Mouse (Mus musculus): ENCODE data around the gene Ogfod3.

Ogfod3 gene

GRCm38 (mm10) chr11:121199851-121200250 is 4.7 kb downstream of the Ogfod3 start:
- DNase-seq (ENCODE audit: low spot score) = no peak

GRCm38 (mm10) chr11:121198622-121199021 is 5.9 kb downstream of the Ogfod3 start:
- no peak for DNase-seq (ENCODE audit: low spot score)

GRCm38 (mm10) chr11:121193415-121193814 is 11.1 kb downstream of the Ogfod3 start:
- no peak for DNase-seq (ENCODE audit: low spot score)

GRCm38 (mm10) chr11:121192742-121193141 is 11.8 kb downstream of the Ogfod3 start:
- DNase-seq (ENCODE audit: low spot score) = no peak

- DNase-seq (ENCODE audit: low spot score) = no peak
Observed at GRCm38 (mm10) chr11:121189681-121190080, 14.8 kb downstream of the Ogfod3 start.

- DNase-seq (ENCODE audit: low spot score) = peak; percentile 60
Observed at GRCm38 (mm10) chr11:121176285-121177270, 27.9 kb downstream of the Ogfod3 start.

- DNase-seq (ENCODE audit: low spot score) = no peak
Observed at GRCm38 (mm10) chr11:121174234-121174633, 30.3 kb downstream of the Ogfod3 start.

GRCm38 (mm10) chr11:121173203-121173602 is 31.3 kb downstream of the Ogfod3 start:
- DNase-seq (ENCODE audit: low spot score) = no peak

- DNase-seq (ENCODE audit: low spot score) = no peak
Observed at GRCm38 (mm10) chr11:121163751-121164150, 40.8 kb downstream of the Ogfod3 start.

GRCm38 (mm10) chr11:121160636-121161346 is 43.7 kb downstream of the Ogfod3 start:
- no peak for DNase-seq (ENCODE audit: low spot score)

- DNase-seq (ENCODE audit: low spot score) = no peak
Observed at GRCm38 (mm10) chr11:121159971-121160370, 44.5 kb downstream of the Ogfod3 start, which contains the start of gene Uts2r. Gene Uts2r, plus strand, starts transcription at chr11:121160271.

GRCm38 (mm10) chr11:121156411-121156891 is 48.1 kb downstream of the Ogfod3 start:
- no peak for DNase-seq (ENCODE audit: low spot score)

- no peak for DNase-seq (ENCODE audit: low spot score)
Observed at GRCm38 (mm10) chr11:121154203-121154602, 50.3 kb downstream of the Ogfod3 start.

GRCm38 (mm10) chr11:121148193-121148592 is 56.3 kb downstream of the Ogfod3 start:
- no peak for DNase-seq (ENCODE audit: low spot score)

- DNase-seq (ENCODE audit: low spot score) = no peak
Observed at GRCm38 (mm10) chr11:121145865-121146264, 58.6 kb downstream of the Ogfod3 start, which contains the start of gene Tex19.1. Gene Tex19.1, plus strand, starts transcription at chr11:121146143.

GRCm38 (mm10) chr11:121143325-121144015 is 61.0 kb downstream of the Ogfod3 start:
- DNase-seq (ENCODE audit: low spot score) = no peak

- DNase-seq (ENCODE audit: low spot score) = no peak
Observed at GRCm38 (mm10) chr11:121138732-121139131, 65.8 kb downstream of the Ogfod3 start.

GRCm38 (mm10) chr11:121137682-121138081 is 66.8 kb downstream of the Ogfod3 start:
- DNase-seq (ENCODE audit: low spot score) = no peak

- DNase-seq (ENCODE audit: low spot score) = no peak
Observed at GRCm38 (mm10) chr11:121134600-121134999, 69.9 kb downstream of the Ogfod3 start.

- no peak for DNase-seq (ENCODE audit: low spot score)
Observed at GRCm38 (mm10) chr11:121129616-121130015, 74.9 kb downstream of the Ogfod3 start.

Measured in urinary bladder, postnatal 25 days (tissue).